Mouse (Mus musculus) cerebellum, adult 2 months (tissue): ENCODE measurements at regions not wholly inside any gene's neighbourhood (a gene's known extent, or its start where the extent isn't known, plus 50 kb on each side); places are given as distances from the start of the nearest gene placed in this dataset.
A peak's percentile ranks its signal among the peaks of the same experiment; 100 is the strongest.

Source experiments
- DNase-seq, 2 experiments: peaks; one replicate each; pipeline ENCODE4 v3.0.0; 2021
- H3K27ac ChIP-seq: fragments of 200-500 bp; 2 replicates; pipeline ENCODE4 v1.5.1; 2012; ENCODE audit warnings: low read length, control low read depth, inconsistent platforms; ENCODE audit not compliant: insufficient read depth
- H3K27me3 ChIP-seq: fragments of 200-500 bp; 2 replicates; pipeline ENCODE4 v1.6.1; 2012; ENCODE audit warnings: inconsistent platforms, mild to moderate bottlenecking, low read length, moderate library complexity; ENCODE audit not compliant: control insufficient read depth, insufficient read depth
- H3K4me1 ChIP-seq: fragments of 200-500 bp; 2 replicates; pipeline ENCODE4 v1.6.1; 2011; ENCODE audit warnings: low read length; ENCODE audit not compliant: control insufficient read depth, insufficient read depth
- H3K4me3 ChIP-seq: fragments of 200-500 bp; replicated peaks from 2 replicates; pipeline ENCODE3; 2011; ENCODE audit warnings: mild to moderate bottlenecking, low read depth, low read length, control low read depth; ENCODE audit not compliant: insufficient read depth
- CTCF ChIP-seq: fragments of 200-500 bp; IDR thresholded peaks from 2 replicates; pipeline ENCODE4 v1.5.1; 2011; ENCODE audit warnings: low read depth, mild to moderate bottlenecking, control low read depth, low read length, moderate library complexity, borderline replicate concordance; ENCODE audit not compliant: insufficient read depth
- POLR2A ChIP-seq: fragments of 200-500 bp; IDR thresholded peaks from 2 replicates; pipeline ENCODE4 v1.6.1; 2011; ENCODE audit warnings: low read length, control low read depth, borderline replicate concordance; ENCODE audit not compliant: insufficient read depth
- WGBS: fragments of 180-500 bp; shearing (Covaris S2); methylation state at CpG from one replicate; pipeline ENCODE4 v1.1.7; 2018; 5-methylcytosine and 5-hydroxymethylcytosine counted together

DNA sequence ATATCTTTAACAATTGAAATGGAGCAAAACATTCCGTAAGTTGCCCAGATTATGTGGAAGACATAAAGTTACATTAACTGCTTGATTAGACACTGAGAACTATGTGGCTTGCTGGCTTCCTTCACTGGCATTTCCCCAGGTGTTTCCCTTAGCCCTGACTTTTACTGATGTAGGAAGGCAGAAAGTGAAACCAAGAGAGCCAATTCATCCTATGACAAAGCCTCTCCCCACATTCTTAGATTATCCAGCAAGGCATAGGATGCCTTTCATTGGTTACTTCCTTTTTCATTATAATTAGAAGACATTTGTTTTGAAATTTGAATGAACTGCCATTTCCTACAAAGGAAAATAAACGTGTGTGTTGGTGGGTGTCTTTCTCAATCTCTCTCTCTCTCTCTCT lies 72.1 kb downstream of the Cdc42ep3 start:
- DNase-seq, result no peak
- TF ChIP-seq CTCF, result no peak
- no peak for TF ChIP-seq POLR2A
- H3K4me1 ChIP-seq, result no peaks in the 10 kb centered on the region
- WGBS, result 56% methylated on average over 2 of the region's 2 CpGs
- H3K4me3 ChIP-seq, result no peak overlapping the region
- H3K27ac ChIP-seq, result no peak overlapping the region
- H3K27me3 ChIP-seq, result no peaks in the 10 kb centered on the region

DNA sequence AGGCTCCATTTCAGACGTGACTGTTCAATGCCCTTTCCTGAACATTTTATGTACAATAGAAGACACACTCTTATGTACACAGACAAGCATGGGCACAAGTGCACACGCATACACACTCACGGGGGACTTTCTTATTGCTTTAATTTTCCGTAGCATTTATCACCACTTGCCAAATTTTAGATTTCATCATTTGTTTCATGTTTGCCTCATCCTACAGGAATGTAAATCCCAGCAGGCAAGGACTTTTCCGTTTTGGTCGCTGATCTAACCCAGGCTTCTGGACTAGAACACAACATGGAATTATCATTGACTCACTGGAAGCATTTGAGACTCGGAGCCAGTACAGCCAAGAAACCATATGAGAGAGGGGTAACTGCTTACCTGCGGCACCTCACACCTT lies 81.3 kb downstream of the Cdc42ep3 start:
- Histone ChIP-seq H3K27ac (no peak overlapping the region), H3K27me3 (no peaks in the 10 kb centered on the region), H3K4me1 (no peaks in the 10 kb centered on the region), H3K4me3 (no peak overlapping the region)
- no peak for DNase-seq
- TF ChIP-seq POLR2A (no peak), CTCF (no peak)
- WGBS, result 81% methylated on average over 8 of the region's 8 CpGs

DNA sequence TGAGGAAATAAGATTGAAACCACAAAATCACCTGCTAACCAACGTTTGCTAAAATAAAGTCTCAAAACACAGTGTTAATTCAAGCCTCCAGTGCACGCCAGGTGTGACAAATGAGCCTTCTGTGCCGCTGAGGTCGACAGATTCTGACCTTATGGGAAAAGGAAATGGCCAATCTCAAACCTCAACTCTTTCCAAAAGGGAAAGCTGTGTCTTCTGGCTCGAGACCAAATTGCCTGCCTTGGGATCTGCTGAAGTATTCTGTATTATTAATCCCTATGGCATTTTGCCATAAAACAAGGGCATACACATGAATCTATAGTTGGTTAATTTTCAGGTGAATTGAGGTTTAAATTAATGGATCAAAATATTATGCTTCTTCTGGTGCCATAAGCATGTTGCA lies 95.2 kb downstream of the Cdc42ep3 start:
- no peaks in the 10 kb centered on the region for H3K27me3 ChIP-seq
- H3K27ac ChIP-seq, result no peak overlapping the region
- H3K4me1 ChIP-seq, result no peaks in the 10 kb centered on the region; the same call in 1 of the 2 replicates
- 13% methylated on average over 5 of the region's 5 CpGs for WGBS
- no peak overlapping the region for H3K4me3 ChIP-seq
- TF ChIP-seq CTCF, result no peak
- no peak for TF ChIP-seq POLR2A
- DNase-seq, result peak in 1 of 2 experiments; percentile 18

DNA sequence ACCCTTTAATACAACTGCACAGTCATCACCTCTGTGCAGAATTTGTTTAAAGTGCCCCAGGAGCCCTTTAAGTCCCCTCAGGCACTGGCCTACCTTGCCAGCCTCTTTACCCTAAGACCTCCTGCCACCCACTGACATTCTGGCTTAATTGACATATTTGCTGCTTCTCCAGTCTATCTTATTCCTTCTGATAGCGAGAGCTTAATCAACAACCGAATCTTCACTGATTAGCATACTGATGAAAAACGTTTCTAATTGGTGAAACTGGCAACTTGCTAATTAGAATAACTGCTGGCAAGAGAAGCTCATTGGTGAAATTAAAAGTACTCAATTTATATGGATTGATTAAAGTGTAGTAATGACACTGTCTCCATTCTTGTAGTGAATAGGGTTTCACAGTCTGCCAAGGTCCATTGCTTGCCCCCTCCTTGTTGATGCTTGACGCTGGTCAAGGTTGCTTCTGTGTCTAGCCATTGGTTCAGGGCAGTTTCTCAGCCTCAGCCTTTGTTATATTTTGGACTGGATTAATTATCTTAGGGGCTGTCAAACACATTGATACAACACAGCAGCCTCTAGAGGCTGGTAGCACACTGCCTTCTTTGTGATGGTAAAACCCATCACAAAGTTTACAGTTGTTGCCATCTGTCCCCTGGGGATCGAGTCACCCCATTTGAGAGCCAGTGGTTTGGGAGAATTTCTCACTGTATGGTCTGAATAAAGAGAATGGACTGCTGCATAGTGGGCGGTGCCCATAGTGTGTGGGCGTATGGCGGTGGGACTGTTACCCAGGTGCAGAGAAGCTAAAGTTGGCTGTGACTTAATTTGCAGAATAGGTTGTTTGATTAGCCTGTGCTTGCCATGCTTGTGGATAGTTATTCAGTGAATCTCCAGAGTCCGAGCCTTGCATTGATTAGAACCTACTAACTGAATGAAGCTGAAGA lies 107.7 kb downstream of the Cdc42ep3 start:
- Histone ChIP-seq H3K4me3 (no peak overlapping the region), H3K27me3 (no peaks in the 10 kb centered on the region), H3K27ac (no peak overlapping the region), H3K4me1 (peaks cover 8% of the 10 kb centered on the region; the same call in 1 of the 2 replicates)
- no peak for TF ChIP-seq CTCF
- TF ChIP-seq POLR2A, result no peak
- WGBS, result 78% methylated on average over 9 of the region's 9 CpGs
- no peak for DNase-seq

DNA sequence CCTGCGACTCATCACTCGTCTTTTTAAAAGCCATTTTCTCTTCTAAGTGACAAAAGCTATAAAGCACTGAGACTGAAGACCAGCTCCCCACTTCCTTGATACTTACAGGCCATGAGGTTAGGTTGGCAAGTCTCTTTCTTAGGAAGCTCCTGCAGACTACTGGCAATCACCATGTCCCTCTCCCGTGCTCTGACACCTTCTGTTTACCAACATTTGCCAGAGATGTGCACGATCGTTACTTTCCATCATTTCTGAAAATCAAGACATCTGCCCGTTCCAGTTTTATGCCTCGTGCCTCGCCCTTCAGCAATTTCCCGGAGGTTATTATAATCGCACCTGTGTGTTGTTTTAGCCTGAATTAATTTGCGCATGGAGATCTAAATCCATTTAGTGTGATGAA lies 110.8 kb downstream of the Cdc42ep3 start:
- TF ChIP-seq POLR2A, result no peak
- no peak for TF ChIP-seq CTCF
- H3K4me3 ChIP-seq, result no peak overlapping the region
- no peaks in the 10 kb centered on the region for H3K27me3 ChIP-seq
- 25% methylated on average over 11 of the region's 11 CpGs for WGBS
- peak in 1 of 2 experiments; percentile 34 for DNase-seq
- H3K27ac ChIP-seq, result no peak overlapping the region
- peaks cover 8% of the 10 kb centered on the region; the same call in 1 of the 2 replicates for H3K4me1 ChIP-seq

DNA sequence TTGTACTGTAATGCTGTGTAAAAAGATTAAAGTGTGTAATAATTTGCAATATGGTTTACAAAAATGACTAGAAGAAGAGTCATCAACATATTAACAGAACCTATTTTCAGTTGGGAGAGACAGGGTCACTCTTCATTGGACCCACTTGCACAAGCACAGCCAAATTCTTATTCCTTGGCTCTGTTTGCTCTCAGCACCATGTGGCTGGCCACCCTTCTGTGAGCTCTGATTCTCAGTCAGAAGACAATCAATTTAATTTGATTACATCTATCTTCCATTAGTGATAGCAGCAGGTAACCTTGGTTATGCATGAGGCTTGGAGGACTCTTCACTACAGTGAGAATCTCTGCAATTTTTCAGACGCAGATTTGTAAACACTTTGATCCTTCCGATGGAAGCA lies 111.5 kb downstream of the Cdc42ep3 start:
- Histone ChIP-seq H3K4me1 (peaks cover 8% of the 10 kb centered on the region; the same call in 1 of the 2 replicates), H3K4me3 (no peak overlapping the region), H3K27me3 (no peaks in the 10 kb centered on the region), H3K27ac (no peak overlapping the region)
- TF ChIP-seq CTCF, result no peak
- TF ChIP-seq POLR2A, result no peak
- 72% methylated on average over 2 of the region's 2 CpGs for WGBS
- DNase-seq, result no peak

DNA sequence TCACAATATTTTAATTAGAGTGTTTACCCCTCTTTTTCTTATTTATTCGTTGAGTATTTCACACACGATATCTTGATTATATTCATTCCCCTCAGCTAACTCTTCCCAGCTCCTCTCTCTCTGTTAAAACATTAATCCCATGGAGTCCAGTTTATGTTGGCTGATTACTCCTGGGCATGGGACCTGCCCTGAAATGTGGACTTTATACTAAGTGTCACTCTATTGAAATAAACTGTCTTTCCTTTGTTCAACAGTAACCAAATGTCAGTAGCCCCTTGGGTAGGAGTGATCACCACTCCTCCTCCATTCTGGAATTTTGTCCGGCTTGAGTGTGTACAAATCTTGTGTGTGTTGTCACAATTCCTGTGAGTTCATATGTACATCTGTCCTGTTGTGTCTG lies 113.4 kb downstream of the Cdc42ep3 start:
- WGBS, result 93% methylated on average over 3 of the region's 3 CpGs
- H3K4me3 ChIP-seq, result no peak overlapping the region
- H3K27me3 ChIP-seq, result no peaks in the 10 kb centered on the region
- DNase-seq, result no peak
- TF ChIP-seq POLR2A, result no peak
- no peak for TF ChIP-seq CTCF
- H3K27ac ChIP-seq, result no peak overlapping the region
- peaks cover 8% of the 10 kb centered on the region; the same call in 1 of the 2 replicates for H3K4me1 ChIP-seq

DNA sequence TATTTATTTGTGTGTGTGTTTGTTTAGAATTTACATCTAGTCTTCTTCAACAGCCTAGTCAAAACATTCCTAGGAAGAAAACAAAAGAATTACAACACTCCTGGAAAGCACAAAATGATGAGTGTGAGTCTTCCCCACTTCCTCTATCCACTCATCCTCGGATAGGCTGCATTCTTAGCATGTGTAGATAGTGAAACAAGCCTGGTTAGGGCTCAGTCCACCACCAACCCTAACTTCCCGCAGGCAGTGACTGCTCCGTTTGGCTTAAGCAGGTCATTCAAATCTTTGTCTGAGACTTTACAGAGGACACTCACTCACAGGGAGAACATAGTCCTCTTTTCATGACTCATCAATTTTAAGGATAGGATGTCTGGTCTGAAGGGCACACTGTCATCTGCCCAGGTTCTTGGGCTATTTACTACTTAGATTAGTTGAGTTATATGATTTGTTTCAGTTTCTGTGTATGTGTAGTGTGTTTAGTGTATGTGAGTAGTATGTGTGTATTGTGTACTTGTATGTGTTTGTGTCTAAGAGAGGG lies 118.6 kb downstream of the Cdc42ep3 start:
- no peaks in the 10 kb centered on the region for H3K27me3 ChIP-seq
- no peak overlapping the region for H3K4me3 ChIP-seq
- no peak for TF ChIP-seq POLR2A
- H3K27ac ChIP-seq, result no peak overlapping the region
- H3K4me1 ChIP-seq, result no peaks in the 10 kb centered on the region
- DNase-seq, result no peak
- 83% methylated on average over 3 of the region's 3 CpGs for WGBS
